Mouse (Mus musculus): ENCODE data around the gene Ntf5. TPM values are rescaled to one million over a fixed set of nuclear protein-coding genes. Genes with fewer than 3 reads are reported as not detected.

The Ntf5 gene
- polyA plus RNA-seq, 2 experiments: 4.4 to 4.5 TPM

DNA sequence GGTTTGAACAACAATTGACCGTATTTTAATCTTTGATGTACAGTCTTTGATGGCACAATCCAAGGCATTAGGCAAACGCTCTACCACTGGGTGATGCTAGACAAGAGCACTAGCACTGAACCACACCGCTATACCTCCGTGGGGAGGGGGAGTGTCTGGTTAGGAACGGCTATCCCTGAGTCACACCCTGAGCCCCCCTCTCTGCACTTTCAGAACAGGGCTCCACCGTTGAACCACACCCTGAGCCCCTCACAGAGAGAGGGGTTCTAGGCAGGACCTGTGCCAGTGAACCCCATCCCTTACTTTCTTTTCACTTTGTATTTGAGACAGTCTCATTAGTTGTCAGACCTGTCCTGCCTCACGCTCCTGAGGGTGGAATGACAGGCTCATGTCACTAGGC lies 5.1 kb upstream of the Ntf5 start:
- no peak for DNase-seq (ENCODE audit: low spot score)
- Histone ChIP-seq H3K27me3 (ENCODE audit: control insufficient read depth, insufficient read depth, low read length) (peaks cover 61% of the 10 kb centered on the region), H3K9ac (ENCODE audit: low read depth, low read length, severe bottlenecking) (no peak overlapping the region), H3K4me3 (replicated peaks; ENCODE audit: low read length) (no peak overlapping the region), H3K4me1 (ENCODE audit: control insufficient read depth, insufficient read depth, low read length) (peaks cover 3% of the 10 kb centered on the region; the same call in 1 of the 2 replicates), H3K9me3 (ENCODE audit: control insufficient read depth, low read length) (no peaks in the 10 kb centered on the region), H3K27ac (replicated peaks; ENCODE audit: low read depth, low read length) (no peak overlapping the region), H3K4me2 (replicated peaks; ENCODE audit: low read depth, low read length, severe bottlenecking) (no peak overlapping the region), H3K36me3 (ENCODE audit: control insufficient read depth, insufficient read depth, low read length) (no peaks in the 10 kb centered on the region)
- no peak for ATAC-seq (ENCODE audit: low FRiP score, low read depth)
- no peak for TF ChIP-seq POLR2A (IDR thresholded peaks at IDR 0.05; ENCODE audit: borderline replicate concordance, extremely low read depth, insufficient read depth, insufficient read length)
- 68% methylated on average over 7 of the region's 7 CpGs for whole genome bisulfite sequencing

DNA sequence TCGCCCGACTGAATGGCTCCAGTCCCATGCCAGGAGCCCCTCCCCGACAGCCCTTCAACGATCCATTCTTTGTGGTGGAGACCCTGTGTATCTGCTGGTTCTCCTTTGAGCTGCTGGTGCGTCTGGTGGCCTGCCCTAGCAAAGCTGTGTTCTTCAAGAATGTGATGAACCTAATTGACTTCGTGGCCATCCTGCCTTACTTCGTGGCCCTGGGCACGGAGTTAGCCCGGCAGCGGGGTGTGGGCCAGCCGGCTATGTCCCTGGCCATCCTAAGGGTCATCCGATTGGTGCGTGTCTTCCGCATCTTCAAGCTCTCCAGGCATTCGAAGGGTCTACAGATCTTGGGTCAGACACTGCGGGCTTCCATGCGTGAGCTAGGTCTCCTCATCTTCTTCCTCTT lies 4.5 kb upstream of the Ntf5 start:
- no peak overlapping the region for H3K9ac ChIP-seq (ENCODE audit: low read depth, low read length, severe bottlenecking)
- no peak for DNase-seq (ENCODE audit: low spot score)
- no peak for TF ChIP-seq POLR2A (IDR thresholded peaks at IDR 0.05; ENCODE audit: borderline replicate concordance, extremely low read depth, insufficient read depth, insufficient read length)
- H3K4me3 ChIP-seq (replicated peaks; ENCODE audit: low read length): no peak overlapping the region
- H3K36me3 ChIP-seq (ENCODE audit: control insufficient read depth, insufficient read depth, low read length): no peaks in the 10 kb centered on the region
- no peak overlapping the region for H3K27ac ChIP-seq (replicated peaks; ENCODE audit: low read depth, low read length)
- ATAC-seq (ENCODE audit: low FRiP score, low read depth): no peak
- H3K4me2 ChIP-seq (replicated peaks; ENCODE audit: low read depth, low read length, severe bottlenecking): no peak overlapping the region
- 83% methylated on average over 17 of the region's 17 CpGs for WGBS
- peaks cover 67% of the 10 kb centered on the region for H3K27me3 ChIP-seq (ENCODE audit: control insufficient read depth, insufficient read depth, low read length)
- H3K9me3 ChIP-seq (ENCODE audit: control insufficient read depth, low read length): no peaks in the 10 kb centered on the region
- peaks cover 5% of the 10 kb centered on the region for H3K4me1 ChIP-seq (ENCODE audit: control insufficient read depth, insufficient read depth, low read length)

DNA sequence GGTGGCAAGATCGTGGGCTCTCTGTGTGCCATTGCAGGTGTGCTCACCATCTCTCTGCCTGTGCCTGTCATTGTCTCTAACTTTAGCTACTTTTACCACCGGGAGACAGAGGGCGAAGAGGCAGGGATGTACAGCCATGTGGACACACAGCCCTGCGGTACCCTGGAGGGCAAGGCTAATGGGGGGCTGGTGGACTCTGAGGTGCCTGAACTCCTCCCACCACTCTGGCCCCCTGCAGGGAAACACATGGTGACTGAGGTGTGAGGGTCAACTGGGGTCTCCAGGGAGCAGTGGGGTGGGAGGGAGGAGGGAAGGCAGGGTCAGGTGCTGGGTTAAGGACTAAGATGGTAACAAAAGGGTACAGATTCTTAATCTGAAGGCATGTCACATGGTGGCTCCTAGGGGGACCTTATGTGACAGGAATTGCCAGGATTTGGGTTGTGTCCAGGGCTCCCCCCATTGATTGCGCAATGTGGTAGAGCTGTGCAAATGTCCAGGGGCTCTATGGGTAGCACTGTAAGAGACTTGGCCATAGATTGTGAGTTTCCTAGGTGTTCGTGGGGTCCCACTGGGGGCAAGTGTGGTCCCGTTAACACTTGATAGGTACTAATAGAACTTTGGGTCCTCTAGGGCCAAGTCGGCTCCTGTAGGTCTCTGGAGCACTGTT lies 3.9 kb upstream of the Ntf5 start:
- WGBS: 83% methylated on average over 8 of the region's 8 CpGs
- no peaks in the 10 kb centered on the region for H3K9me3 ChIP-seq (ENCODE audit: control insufficient read depth, low read length)
- DNase-seq (ENCODE audit: low spot score) (no peak), ATAC-seq (ENCODE audit: low FRiP score, low read depth) (no peak)
- H3K9ac ChIP-seq (ENCODE audit: low read depth, low read length, severe bottlenecking): no peak overlapping the region
- H3K4me2 ChIP-seq (replicated peaks; ENCODE audit: low read depth, low read length, severe bottlenecking): no peak overlapping the region
- peaks cover 74% of the 10 kb centered on the region for H3K27me3 ChIP-seq (ENCODE audit: control insufficient read depth, insufficient read depth, low read length)
- H3K36me3 ChIP-seq (ENCODE audit: control insufficient read depth, insufficient read depth, low read length): no peaks in the 10 kb centered on the region
- no peak overlapping the region for H3K4me3 ChIP-seq (replicated peaks; ENCODE audit: low read length)
- H3K27ac ChIP-seq (replicated peaks; ENCODE audit: low read depth, low read length): no peak overlapping the region
- TF ChIP-seq POLR2A (IDR thresholded peaks at IDR 0.05; ENCODE audit: borderline replicate concordance, extremely low read depth, insufficient read depth, insufficient read length): no peak
- H3K4me1 ChIP-seq (ENCODE audit: control insufficient read depth, insufficient read depth, low read length): peaks cover 7% of the 10 kb centered on the region

DNA sequence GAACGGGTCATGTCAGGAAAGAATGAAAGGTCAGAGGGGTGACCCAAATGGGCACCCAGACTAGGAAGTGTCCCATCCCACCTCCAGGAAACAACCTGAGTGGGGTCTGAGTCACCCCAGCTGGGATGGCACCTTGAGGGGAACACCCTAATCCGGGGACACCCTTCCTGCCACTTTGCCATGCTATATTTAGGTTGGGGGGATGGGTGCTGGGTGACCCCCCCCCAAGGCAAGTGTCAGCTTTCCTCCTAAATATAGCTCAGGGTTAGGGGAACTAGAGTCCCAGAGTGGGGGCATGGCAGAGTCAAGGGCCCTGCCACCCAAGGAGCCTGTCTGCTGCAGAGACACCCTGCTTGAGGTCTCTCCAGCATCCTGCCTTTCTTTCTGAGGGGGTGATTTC lies 1.1 kb upstream of the Ntf5 start:
- 81% methylated on average over 2 of the region's 2 CpGs for WGBS
- H3K27ac ChIP-seq (replicated peaks; ENCODE audit: low read depth, low read length): no peak overlapping the region
- no peak overlapping the region for H3K4me2 ChIP-seq (replicated peaks; ENCODE audit: low read depth, low read length, severe bottlenecking)
- no peak for ATAC-seq (ENCODE audit: low FRiP score, low read depth)
- no peak overlapping the region for H3K9ac ChIP-seq (ENCODE audit: low read depth, low read length, severe bottlenecking)
- H3K27me3 ChIP-seq (ENCODE audit: control insufficient read depth, insufficient read depth, low read length): peaks cover 76% of the 10 kb centered on the region
- no peak for TF ChIP-seq POLR2A (IDR thresholded peaks at IDR 0.05; ENCODE audit: borderline replicate concordance, extremely low read depth, insufficient read depth, insufficient read length)
- no peak for DNase-seq (ENCODE audit: low spot score)
- H3K9me3 ChIP-seq (ENCODE audit: control insufficient read depth, low read length): no peaks in the 10 kb centered on the region
- no peaks in the 10 kb centered on the region for H3K36me3 ChIP-seq (ENCODE audit: control insufficient read depth, insufficient read depth, low read length)
- no peak overlapping the region for H3K4me3 ChIP-seq (replicated peaks; ENCODE audit: low read length)
- H3K4me1 ChIP-seq (ENCODE audit: control insufficient read depth, insufficient read depth, low read length): peaks cover 4% of the 10 kb centered on the region

DNA sequence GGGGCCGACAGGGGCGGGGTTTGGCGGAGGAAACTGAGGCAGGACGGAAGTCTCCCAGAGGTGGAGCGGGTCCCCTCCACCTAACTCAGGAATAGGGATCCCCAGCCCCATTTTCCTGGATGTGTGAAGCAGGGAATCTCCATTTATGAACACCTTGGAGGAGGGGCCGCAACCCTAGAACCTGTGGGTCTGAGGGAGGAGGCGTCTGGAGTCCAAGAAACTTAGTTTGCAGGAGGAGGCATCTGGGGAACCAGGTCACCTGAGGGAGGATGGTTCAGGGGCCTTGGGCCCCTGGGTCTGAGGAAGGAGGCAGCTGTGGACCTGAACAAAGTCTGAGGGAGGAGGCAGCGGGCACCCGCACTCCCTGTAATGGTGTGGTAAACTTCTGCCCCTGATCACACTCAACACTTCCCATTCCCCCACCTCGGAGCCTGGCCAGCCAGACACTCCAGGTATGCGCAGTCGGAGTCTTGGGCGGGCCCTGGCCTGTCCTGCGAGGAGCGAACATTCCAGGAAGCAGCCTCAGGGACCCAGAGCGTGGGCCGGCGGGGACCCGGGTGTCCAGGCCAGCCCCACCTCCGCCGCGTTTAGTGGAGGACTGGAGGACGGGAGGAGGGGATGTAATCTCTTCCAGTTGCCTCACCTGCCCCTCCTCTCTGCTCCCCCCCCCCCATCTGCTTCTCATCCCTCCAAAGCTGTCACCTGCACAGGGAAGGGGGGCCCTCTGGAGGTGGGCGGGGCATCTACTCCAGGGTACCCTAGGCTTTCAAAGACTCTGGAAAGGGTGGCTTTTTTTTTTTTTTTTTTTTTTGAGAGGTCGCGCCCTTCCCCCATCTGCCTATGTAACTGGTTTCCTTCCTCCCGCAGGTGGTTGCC lies 607 bp downstream of the Ntf5 start:
- Histone ChIP-seq H3K27ac (replicated peaks; ENCODE audit: low read depth, low read length) (no peak overlapping the region; the same call in 1 of the 2 replicates), H3K4me1 (ENCODE audit: control insufficient read depth, insufficient read depth, low read length) (peaks cover 4% of the 10 kb centered on the region), H3K27me3 (ENCODE audit: control insufficient read depth, insufficient read depth, low read length) (peaks cover 62% of the 10 kb centered on the region), H3K4me3 (replicated peaks; ENCODE audit: low read length) (peak overlapping the region; percentile 58), H3K9ac (ENCODE audit: low read depth, low read length, severe bottlenecking) (peak overlapping the region; percentile 68), H3K36me3 (ENCODE audit: control insufficient read depth, insufficient read depth, low read length) (no peaks in the 10 kb centered on the region), H3K4me2 (replicated peaks; ENCODE audit: low read depth, low read length, severe bottlenecking) (peak overlapping the region; percentile 83), H3K9me3 (ENCODE audit: control insufficient read depth, low read length) (no peaks in the 10 kb centered on the region)
- ATAC-seq (ENCODE audit: low FRiP score, low read depth) (peak; percentile 20), DNase-seq (ENCODE audit: low spot score) (peak; percentile 18)
- no peak for TF ChIP-seq POLR2A (IDR thresholded peaks at IDR 0.05; ENCODE audit: borderline replicate concordance, extremely low read depth, insufficient read depth, insufficient read length)
- WGBS: 2% methylated on average over 21 of the region's 27 CpGs
